Mouse (Mus musculus): ENCODE results near the gene Atg16l1. TPM values are rescaled to one million over a fixed set of nuclear protein-coding genes. Genes with fewer than 3 reads are reported as not detected.

The Atg16l1 gene
- total RNA-seq, 2 experiments from 2014 or later = 27.8 to 32.3 TPM

DNA sequence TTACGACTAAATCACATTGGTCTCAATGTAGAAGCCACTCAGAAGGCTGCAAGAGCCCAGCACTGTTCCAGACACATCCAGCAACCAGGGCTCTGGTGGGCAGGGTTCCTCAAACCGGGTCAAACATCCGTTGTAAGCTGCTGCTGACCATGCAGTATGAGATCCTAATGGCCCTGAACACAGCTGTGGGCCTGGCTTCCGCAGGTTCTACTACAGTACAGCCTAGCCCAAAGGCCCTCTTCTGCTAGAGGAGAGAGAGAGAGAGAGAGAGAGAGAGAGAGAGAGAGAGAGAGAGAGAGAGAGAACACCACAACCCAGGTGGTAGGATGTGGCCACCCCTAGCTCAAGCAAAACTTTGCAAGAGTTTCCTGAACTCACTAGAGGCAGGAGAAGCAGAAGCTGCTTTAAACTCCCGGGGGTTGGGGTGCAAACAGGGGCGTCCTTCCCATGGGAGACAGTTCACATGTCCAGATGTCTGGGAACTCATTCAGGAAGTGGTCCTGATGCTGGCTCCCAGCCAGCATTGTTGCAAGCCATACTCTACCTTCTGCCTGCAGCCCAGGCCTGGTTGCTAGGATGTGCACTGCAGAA is 74.0 kb downstream of the Atg16l1 start:
- peak; percentile 25 to 67 for DNase-seq

DNA sequence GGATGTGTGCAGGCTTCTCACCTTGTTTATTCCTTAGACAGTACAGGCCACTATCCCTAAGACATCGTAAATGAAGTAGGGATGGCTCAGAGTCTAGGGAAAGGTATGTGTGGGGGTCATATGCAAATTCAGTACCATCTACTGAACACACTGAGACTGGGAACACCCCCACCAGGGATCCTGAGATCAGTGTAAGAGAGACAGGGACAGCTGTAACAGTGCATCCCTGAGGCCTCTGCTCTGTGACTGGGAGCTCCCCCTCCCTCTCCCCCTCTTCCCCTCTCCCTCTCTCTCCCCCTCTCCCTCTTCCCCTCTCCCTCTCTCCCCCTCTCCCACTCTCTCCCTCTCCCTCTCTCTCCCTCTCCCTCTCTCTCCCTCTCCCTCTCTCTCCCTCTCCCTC is 80.8 kb downstream of the Atg16l1 start:
- DNase-seq = no peak

DNA sequence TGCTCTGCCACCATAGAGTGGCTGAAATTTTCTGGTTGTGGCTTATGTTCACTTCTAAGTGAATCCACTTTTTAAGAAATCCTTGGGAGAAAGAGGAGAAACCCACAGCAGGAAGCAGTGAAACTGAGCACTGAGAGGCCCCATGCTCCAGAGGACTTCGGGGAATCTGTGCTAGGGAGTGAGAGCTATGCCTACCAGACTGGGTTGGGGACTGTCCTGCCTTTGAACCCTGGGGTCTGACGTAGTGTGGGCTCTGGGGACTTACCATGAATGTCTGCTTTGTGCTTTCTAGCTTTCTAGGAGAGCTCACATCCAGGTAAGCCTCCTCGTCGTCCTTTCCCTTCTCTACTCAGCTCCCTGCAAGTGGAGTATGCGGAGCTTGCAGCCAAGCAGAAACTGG is 81.3 kb downstream of the Atg16l1 start:
- no peak for DNase-seq

DNA sequence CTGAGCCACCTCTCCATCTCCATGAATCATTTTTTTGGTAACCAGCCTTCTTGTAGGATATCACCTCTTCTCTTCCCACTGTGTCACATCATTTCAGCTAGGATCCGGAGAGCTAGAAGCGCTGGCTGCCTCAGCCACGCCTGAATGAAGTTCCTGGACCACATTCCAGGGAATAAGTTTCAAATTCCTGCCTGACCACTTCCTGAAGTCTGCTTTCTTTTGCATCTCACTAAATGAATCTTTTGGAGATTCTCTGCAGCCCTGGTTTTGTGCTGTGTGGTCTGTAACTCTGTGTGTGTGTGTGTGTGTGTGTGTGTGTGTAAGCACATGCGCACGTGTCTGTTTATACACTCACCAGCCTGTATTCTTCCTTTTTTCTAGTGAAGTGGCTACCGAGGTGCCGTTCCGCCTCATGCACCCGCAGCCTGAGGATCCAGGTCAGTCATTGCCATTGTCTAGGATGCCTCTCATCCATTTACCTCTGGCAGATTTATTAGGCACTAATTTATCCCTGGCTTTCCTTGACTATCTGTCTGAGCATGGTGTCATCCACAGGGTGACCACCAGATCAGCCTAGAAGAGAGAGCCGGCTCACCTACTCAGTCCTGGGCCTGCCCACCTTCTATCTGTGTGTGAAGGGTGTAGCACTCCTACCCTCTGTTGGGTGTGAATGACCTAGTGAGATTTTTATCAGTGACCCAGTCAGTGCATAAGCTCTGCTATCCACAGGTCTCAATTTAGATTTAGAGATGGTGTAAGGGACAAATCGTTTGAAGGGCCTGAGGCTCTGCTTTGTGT is 84.9 kb downstream of the Atg16l1 start:
- no peak for DNase-seq

Other genes with a start within 250 kb of the Atg16l1 start
- gene Neu2, start 246.0 kb upstream of the Atg16l1 start, total RNA-seq (2021) = not detected
- under 1 TPM; 0.12 to 0.33 TPM for gene Ngef, start 182.0 kb upstream of the Atg16l1 start, total RNA-seq (2021)
- gene Inpp5d, start 135.6 kb upstream of the Atg16l1 start, total RNA-seq (2021) = 10 to 100 TPM; 17.3 to 24.4 TPM
- gene Sag, start 47.8 kb downstream of the Atg16l1 start, total RNA-seq (2021) = under 1 TPM; 0.15 to 0.33 TPM
- gene Dgkd, start 97.4 kb downstream of the Atg16l1 start, total RNA-seq (2021) = 10 to 100 TPM; 35.1 to 46.8 TPM

All from heart, adult 18-20 months (tissue).